Mouse (Mus musculus): Measurements from ENCODE around the gene Ets2.

DNA sequence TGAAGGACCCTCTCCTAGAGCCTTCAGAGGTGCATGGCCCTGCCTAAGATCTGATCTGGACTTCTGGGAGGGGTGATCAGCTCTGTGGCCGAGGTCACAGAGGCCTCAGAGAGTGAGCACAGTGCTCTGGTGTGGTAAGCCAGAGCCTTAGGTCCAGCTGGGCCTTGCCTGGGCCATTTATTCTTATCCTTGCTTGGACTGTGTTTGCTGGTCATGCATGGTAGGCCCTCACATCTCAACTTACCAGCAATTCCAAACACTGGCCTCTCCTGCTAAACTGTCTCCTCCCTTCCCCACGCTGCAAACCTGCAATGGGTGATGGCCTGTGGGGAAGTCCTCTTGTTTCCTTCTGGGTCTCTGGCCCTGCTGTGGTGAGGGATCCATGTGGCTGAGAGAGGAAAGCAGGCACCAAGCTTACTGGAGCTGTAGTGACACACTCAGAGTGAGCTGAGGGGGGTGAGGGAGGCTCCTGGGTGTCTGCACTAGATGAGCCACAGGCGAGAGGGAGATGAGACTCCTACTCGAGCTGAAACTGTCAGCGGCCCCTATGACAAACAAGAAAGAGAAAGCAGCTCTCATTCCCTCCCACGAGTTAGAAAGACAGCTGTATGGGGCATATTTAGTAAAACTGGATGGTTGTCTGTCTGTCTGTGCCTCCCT is 36.3 kb upstream of the Ets2 start:
- no peak for TF ChIP-seq POLR2A (IDR thresholded peaks at IDR 0.05; ENCODE audit: low read depth, low read length)
- TF ChIP-seq CTCF (IDR thresholded peaks at IDR 0.05; ENCODE audit: borderline replicate concordance, insufficient read depth, low read length), result no peak
